ENCODE assay signal across 8 mouse cellular contexts in genomic region chr3:158561987-158562360, GRCm38 (mm10). TPM values are rescaled to one million over a fixed set of nuclear protein-coding genes. Genes with fewer than 3 reads are reported as not detected.
DNase-seq lines count a peak whose midpoint lies in the region; ATAC-seq lines count a peak whose summit lies in the region.

Gene Lrrc7, minus strand, starts transcription at chr3:158562221.

- H3K27me3 ChIP-seq in heart, embryonic 14.5 days (ENCODE audit: control insufficient read depth, insufficient read depth, low read length) = peaks cover 35% of the 10 kb centered on the region
- no peaks in the 10 kb centered on the region for H3K27me3 ChIP-seq in forebrain, embryonic 15.5 days
- H3K27me3 ChIP-seq in liver, embryonic 13.5 days = peaks cover 39% of the 10 kb centered on the region

- peak; percentile 75 for ATAC-seq in heart, embryonic 14.5 days (ENCODE audit: insufficient number of reproducible peaks, insufficient read depth, low FRiP score, low read depth)
- peak; percentile 87 for ATAC-seq in forebrain, embryonic 15.5 days (replicated peaks)
- peak; percentile 31; the same call in 1 of the 2 replicates for ATAC-seq in liver, embryonic 13.5 days (ENCODE audit: low read depth)

- no peaks in the 10 kb centered on the region for H3K36me3 ChIP-seq in heart, embryonic 14.5 days (ENCODE audit: control insufficient read depth, insufficient read depth, low read length)
- H3K36me3 ChIP-seq in forebrain, embryonic 15.5 days = no peaks in the 10 kb centered on the region
- no peaks in the 10 kb centered on the region for H3K36me3 ChIP-seq in liver, embryonic 13.5 days

- H3K9ac ChIP-seq in heart, embryonic 14.5 days (ENCODE audit: low read length) = peak within 1 kb of the TSS; percentile 65
- H3K9ac ChIP-seq in forebrain, embryonic 15.5 days (replicated peaks) = peak within 1 kb of the TSS; percentile 92
- H3K9ac ChIP-seq in liver, embryonic 13.5 days = no peak within 1 kb of the TSS

- no peak within 1 kb of the TSS for H3K27ac ChIP-seq in heart, embryonic 14.5 days (replicated peaks in 1 of 2; ENCODE audit: control insufficient read depth in 1 of 2, insufficient read depth in 1 of 2, low read depth in 2 of 2, low read length in 2 of 2)
- peak within 1 kb of the TSS; percentile 97 for H3K27ac ChIP-seq in forebrain, embryonic 15.5 days (replicated peaks)
- H3K27ac ChIP-seq in liver, embryonic 13.5 days = no peak within 1 kb of the TSS

- H3K9me3 ChIP-seq in heart, embryonic 14.5 days (ENCODE audit: control insufficient read depth, low read length) = no peaks in the 10 kb centered on the region
- H3K9me3 ChIP-seq in forebrain, embryonic 15.5 days = no peaks in the 10 kb centered on the region
- H3K9me3 ChIP-seq in liver, embryonic 13.5 days (replicated peaks) = no peaks in the 10 kb centered on the region

- no peak for DNase-seq in heart, adult 8-10 months (ENCODE audit: low spot score)
- peak; percentile 92 for DNase-seq in brain, adult 2 months (ENCODE audit: low read depth, low spot score)
- DNase-seq in kidney, postnatal 10 days = peak; percentile 37
- DNase-seq in liver, embryonic 13.5 days = no peak
- peak; percentile 87 for DNase-seq in right cerebral cortex, postnatal 25 days
- no peak for DNase-seq in lung, adult 18-20 months

- H3K4me2 ChIP-seq in heart, embryonic 14.5 days (ENCODE audit: low read length) = peak within 1 kb of the TSS; percentile 99
- peak within 1 kb of the TSS; percentile 80 for H3K4me2 ChIP-seq in forebrain, embryonic 15.5 days (replicated peaks)
- H3K4me2 ChIP-seq in liver, embryonic 13.5 days = peak within 1 kb of the TSS; percentile 58

- H3K4me1 ChIP-seq in heart, embryonic 14.5 days (ENCODE audit: control insufficient read depth in 2 of 2, insufficient read depth in 2 of 2, low read length in 2 of 2) = peaks cover 5 to 16% of the 10 kb centered on the region in 2 experiments; a peak in 2 of 4 replicates
- H3K4me1 ChIP-seq in forebrain, embryonic 15.5 days = peaks cover 21% of the 10 kb centered on the region
- no peaks in the 10 kb centered on the region for H3K4me1 ChIP-seq in liver, embryonic 13.5 days (replicated peaks)

- peak within 1 kb of the TSS; percentile 54 to 61 for H3K4me3 ChIP-seq in heart, embryonic 14.5 days (ENCODE audit: control insufficient read depth in 1 of 2, insufficient read depth in 1 of 2, low read depth in 1 of 2, low read length in 2 of 2)
- H3K4me3 ChIP-seq in forebrain, embryonic 15.5 days = peak within 1 kb of the TSS; percentile 79
- H3K4me3 ChIP-seq in liver, embryonic 13.5 days (replicated peaks) = peak within 1 kb of the TSS; percentile 38

- under 1% methylated on average over 28 of the region's 28 CpGs for WGBS in heart, embryonic 14.5 days
- under 1% methylated on average over 28 of the region's 28 CpGs for WGBS in forebrain, embryonic 15.5 days
- 1% methylated on average over 28 of the region's 28 CpGs for WGBS in liver, embryonic 13.5 days (ENCODE audit: insufficient replicate concordance)

RNA-seq across cellular contexts. Expression of gene Lrrc7, which starts in this region (rescaled TPM):
- 0.07 and 0.14 TPM in 2 replicates for polyA plus RNA-seq in heart, embryonic 14.5 days (2014; fragmentation: Nextera tagmentation; extraction: Ambion mirVana)
- total RNA-seq in heart, adult 8-10 months (2022) = under 1 TPM in 1 of 4 experiments, not detected in 3; 0.06 TPM
- 15.3 and 17.2 TPM in 2 replicates for polyA plus RNA-seq in forebrain, embryonic 15.5 days (2015; fragmentation: Nextera tagmentation; extraction: Ambion mirVana)
- 0.03 and 0.05 TPM in 2 replicates for polyA plus RNA-seq in liver, embryonic 13.5 days (2015; fragmentation: Nextera tagmentation; extraction: Ambion mirVana)

Comparison
In these comparisons a context has a peak if more than half of its experiments do, and no peak if none do; other contexts are left out.
1. RNA of gene Lrrc7 (polyA plus RNA-seq): 15.3 to 17.2 TPM in forebrain, embryonic 15.5 days; 0.07 to 0.14 TPM in heart, embryonic 14.5 days and 0.03 to 0.05 TPM in liver, embryonic 13.5 days; every median in the first group is over 10 times any median in the second.
2. Peak in ATAC-seq, H3K4me3 ChIP-seq, H3K9ac ChIP-seq and H3K4me2 ChIP-seq in heart, embryonic 14.5 days; RNA of the gene not detected or under 1 TPM.
3. Peak in ATAC-seq, H3K4me3 ChIP-seq and H3K4me2 ChIP-seq in liver, embryonic 13.5 days; RNA of the gene not detected or under 1 TPM.
4. ATAC-seq: peak in every context shown above with its lines; median percentile 87 in forebrain, embryonic 15.5 days; 75 in heart, embryonic 14.5 days; 31 in liver, embryonic 13.5 days.
5. DNase-seq: peak in brain, adult 2 months (single experiment), kidney, postnatal 10 days (single experiment) and right cerebral cortex, postnatal 25 days (single experiment); none in heart, adult 8-10 months (single experiment), liver, embryonic 13.5 days (single experiment) and lung, adult 18-20 months (0 of 2).
6. Peak in every context shown above with its lines, with median percentiles within 50 percentile points of each other: H3K4me2 ChIP-seq and H3K4me3 ChIP-seq.